In the genomic region with DNA sequence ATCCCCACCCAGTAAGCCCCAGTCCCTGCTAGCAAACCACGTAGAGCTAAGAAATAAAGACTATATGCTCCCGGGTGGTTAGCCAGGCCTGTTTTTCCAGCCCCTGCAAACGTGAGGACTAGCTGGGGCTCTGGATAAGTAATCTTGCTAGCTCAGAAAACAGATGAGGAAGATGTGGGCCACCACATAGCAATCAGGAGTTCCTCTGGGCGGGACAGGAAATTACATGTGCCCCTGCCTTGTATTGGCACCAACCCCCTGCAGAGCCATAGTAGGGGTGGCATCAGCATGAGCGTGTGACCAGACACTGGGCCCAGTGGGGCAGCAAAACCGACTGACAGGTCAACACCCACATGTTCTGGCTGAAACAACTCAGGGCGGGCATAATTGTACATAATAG, we compare ENCODE assay signal across 24 mouse cellular contexts. TPM values are rescaled to one million over a fixed set of nuclear protein-coding genes. Genes with fewer than 3 reads are reported as not detected.
DNase-seq lines count a peak whose midpoint lies in the region; ATAC-seq and TF ChIP-seq lines count a peak whose summit lies in the region.
"Had no signal": no experiment of that assay in that cellular context is flagged by ENCODE, and none has a peak within 500 bp of the region (broad histone marks: within the 10 kb centered on the region; RNA-seq: fewer than 3 reads in every experiment).

No protein-coding gene starts in this region.

- H3K79me2 ChIP-seq in MEL (ENCODE audit: control insufficient read depth, insufficient read depth, low read length, poor library complexity) = no peaks in the 10 kb centered on the region

- no peak overlapping the region for H3K4me3 ChIP-seq in heart, embryonic 11.5 days (ENCODE audit: low read depth, low read length)
- no peak overlapping the region for H3K4me3 ChIP-seq in MEL (ENCODE audit: control insufficient read depth in 1 of 2, insufficient read depth in 1 of 2, low read depth in 2 of 2, low read length in 2 of 2)
- H3K4me3 ChIP-seq: hindbrain, embryonic 10.5 days; left cerebral cortex, adult 2 months; liver, embryonic 15.5 days; lung, embryonic 15.5 days; midbrain, embryonic 12.5 days; neural tube, embryonic 13.5 days had no signal

- peak; percentile 85 for DNase-seq in heart, adult 11 months
- peak; percentile 19 for DNase-seq in MEL (ENCODE audit: low read depth, low spot score)
- DNase-seq in kidney, postnatal 4 days = no peak
- no peak for DNase-seq in right cerebral cortex, postnatal 14 days
- DNase-seq in frontal cortex, postnatal 36 days (ENCODE audit: low spot score in 2 of 2) = no peak
- DNase-seq: adrenal gland, postnatal 25 days; cerebellum, adult 9-10 months; gastrocnemius, postnatal 25 days; kidney, adult 11 months; left cerebral cortex, postnatal 4 days; liver; lung, postnatal 4 days; thymus, adult 2 months had no signal

- no peak for TF ChIP-seq CTCF in MEL (IDR thresholded peaks at IDR 0.05 in 2 of 3, conservative IDR thresholded peaks at IDR 0.05 in 1 of 3; ENCODE audit: control insufficient read depth in 1 of 3, insufficient read depth in 1 of 3, low read depth in 2 of 3, low read length in 3 of 3, poor library complexity in 1 of 3, severe bottlenecking in 1 of 3)

- no peak overlapping the region for H3K4me2 ChIP-seq in heart, embryonic 11.5 days
- H3K4me2 ChIP-seq: liver, embryonic 15.5 days; lung, embryonic 15.5 days; midbrain, embryonic 12.5 days; neural tube, embryonic 13.5 days had no signal

- no peak for TF ChIP-seq POLR2A in MEL (IDR thresholded peaks at IDR 0.05; ENCODE audit: control insufficient read depth in 1 of 2, insufficient read depth in 1 of 2, low read depth in 1 of 2, low read length in 2 of 2, poor library complexity in 1 of 2)

- no peaks in the 10 kb centered on the region for H3K27me3 ChIP-seq in heart, embryonic 11.5 days (ENCODE audit: control insufficient read depth, insufficient read depth, low read length)
- H3K27me3 ChIP-seq in MEL (ENCODE audit: control insufficient read depth in 1 of 2, insufficient read depth in 2 of 2, low read length in 2 of 2) = no peaks in the 10 kb centered on the region; a peak in 1 of 4 replicates
- H3K27me3 ChIP-seq: liver, embryonic 15.5 days; lung, embryonic 15.5 days; neural tube, embryonic 13.5 days had no signal

- no peak for ATAC-seq in heart, embryonic 11.5 days (replicated peaks; ENCODE audit: insufficient number of reproducible peaks, low FRiP score, low TSS enrichment)
- peak; percentile 93 for ATAC-seq in hematopoietic stem cell, adult 5-6 weeks (replicated peaks in 1 of 2; ENCODE audit: insufficient read depth in 1 of 2, low FRiP score in 2 of 2, low TSS enrichment in 1 of 2, low read depth in 1 of 2, poor library complexity in 2 of 2, severe bottlenecking in 2 of 2)
- peak; percentile 36; the same call in 1 of the 2 replicates for ATAC-seq in monocyte, adult 5-6 weeks (replicated peaks; ENCODE audit: insufficient number of reproducible peaks, low FRiP score, low TSS enrichment, poor library complexity, severe bottlenecking)
- ATAC-seq: forebrain, embryonic 16.5 days; hindbrain, postnatal 0 days had no signal

- no peaks in the 10 kb centered on the region for H3K36me3 ChIP-seq in heart, embryonic 11.5 days (ENCODE audit: control insufficient read depth, insufficient read depth, low read length)
- H3K36me3 ChIP-seq in MEL (ENCODE audit: control insufficient read depth in 1 of 2, insufficient read depth in 2 of 2, low read length in 2 of 2) = no peaks in the 10 kb centered on the region
- H3K36me3 ChIP-seq: hindbrain, embryonic 10.5 days; liver, embryonic 15.5 days; lung, embryonic 15.5 days; midbrain, embryonic 12.5 days; neural tube, embryonic 13.5 days had no signal

- no peak overlapping the region for H3K9ac ChIP-seq in heart, embryonic 11.5 days (ENCODE audit: low read depth, low read length)
- H3K9ac ChIP-seq in MEL (ENCODE audit: control insufficient read depth, low read depth, low read length, poor library complexity, severe bottlenecking) = no peak overlapping the region
- H3K9ac ChIP-seq: liver, embryonic 15.5 days; lung, embryonic 15.5 days; midbrain, embryonic 12.5 days; neural tube, embryonic 13.5 days had no signal

- no peak for TF ChIP-seq RAD21 in MEL (IDR thresholded peaks at IDR 0.05; ENCODE audit: low read depth, low read length)

- 0 out of 2 replicates have a peak, but pooled peaks cover 2% of the 10 kb centered on the region for H3K4me1 ChIP-seq in heart, embryonic 11.5 days (ENCODE audit: control insufficient read depth, insufficient read depth, low read length)
- H3K4me1 ChIP-seq in MEL (ENCODE audit: control insufficient read depth in 1 of 2, insufficient read depth in 2 of 2, low read length in 2 of 2) = no peaks in the 10 kb centered on the region; a peak in 1 of 4 replicates
- H3K4me1 ChIP-seq: liver, embryonic 15.5 days; midbrain, embryonic 12.5 days; neural tube, embryonic 13.5 days had no signal

- 70% methylated on average over 7 of the region's 7 CpGs for WGBS in heart, embryonic 11.5 days (ENCODE audit: insufficient replicate concordance)

- no peaks in the 10 kb centered on the region for H3K9me3 ChIP-seq in heart, embryonic 11.5 days (replicated peaks; ENCODE audit: control insufficient read depth, low read length)
- H3K9me3 ChIP-seq in MEL (replicated peaks; ENCODE audit: insufficient read depth, low read length) = no peaks in the 10 kb centered on the region
- H3K9me3 ChIP-seq: hindbrain, embryonic 10.5 days; liver, embryonic 15.5 days; lung, embryonic 15.5 days; midbrain, embryonic 12.5 days; neural tube, embryonic 13.5 days had no signal

- TF ChIP-seq EP300 in MEL (IDR thresholded peaks at IDR 0.05; ENCODE audit: low read depth in 1 of 2, low read length in 2 of 2) = peak in 1 of 2 experiments; percentile 49; a peak in 2 of 4 replicates

- no peak overlapping the region for H3K27ac ChIP-seq in heart, embryonic 11.5 days (ENCODE audit: low read depth, low read length)
- no peak overlapping the region for H3K27ac ChIP-seq in MEL (ENCODE audit: control insufficient read depth, low read depth, low read length)
- H3K27ac ChIP-seq: hindbrain, embryonic 10.5 days; hindbrain, postnatal 0 days; left cerebral cortex, adult 2 months; liver, embryonic 15.5 days; lung, embryonic 15.5 days; midbrain, embryonic 12.5 days; neural tube, embryonic 13.5 days had no signal

TF ChIP-seq in MEL, 35 proteins besides CTCF, POLR2A, EP300 and RAD21:
- TF ChIP-seq BHLHE40 (IDR thresholded peaks at IDR 0.05; ENCODE audit: borderline replicate concordance, low read depth, low read length) = peak; percentile 52; the same call in 1 of the 2 replicates
- no peak for TF ChIP-seq GATA1 (IDR thresholded peaks at IDR 0.05; ENCODE audit: low read depth, low read length)

RNA-seq across cellular contexts. Expression of a gene that starts 44.1 kb away (rescaled TPM):
- 59.0 and 66.0 TPM in 2 replicates for polyA plus RNA-seq in heart, embryonic 11.5 days (2014; fragmentation: Nextera tagmentation; extraction: Ambion mirVana)
- total RNA-seq in MEL (2012; rRNA removed) = 15.6 and 16.6 TPM in 2 replicates
- polyA plus RNA-seq in MEL (2012; ENCODE audit: insufficient read depth in 1 of 2, insufficient read length in 2 of 2, low read depth in 1 of 2, low replicate concordance in 2 of 2, missing spikeins in 1 of 2) = 10 to 100 TPM in 1 of 2 experiments, not detected in 1; 21.6 TPM
- total RNA-seq in hematopoietic stem cell, adult 5-6 weeks (2017) = 22.0 and 51.5 TPM in 2 replicates
- 31.6 to 42.1 TPM (median 34.8 TPM) in 3 replicates for total RNA-seq in monocyte, adult 5-6 weeks (2017)

Comparison
In these comparisons a context has a peak if more than half of its experiments do, and no peak if none do; other contexts are left out.
1. DNase-seq: peak in heart, adult 11 months (single experiment) and MEL (single experiment); none in kidney, postnatal 4 days (0 of 2), right cerebral cortex, postnatal 14 days (single experiment) and frontal cortex, postnatal 36 days (0 of 2).